Mouse (Mus musculus): ENCODE measurements around the gene Farsa.

The Farsa gene

GRCm38 (mm10) chr8:84834866-84835855 lies 21.6 kb upstream of the Farsa start:
- no peak for DNase-seq (ENCODE audit: low spot score)

GRCm38 (mm10) chr8:84837149-84837911 lies 19.5 kb upstream of the Farsa start:
- no peak for DNase-seq (ENCODE audit: low spot score)

GRCm38 (mm10) chr8:84837912-84838470 lies 18.8 kb upstream of the Farsa start:
- no peak for DNase-seq (ENCODE audit: low spot score)

GRCm38 (mm10) chr8:84838513-84838912 lies 18.3 kb upstream of the Farsa start:
- no peak for DNase-seq (ENCODE audit: low spot score)

GRCm38 (mm10) chr8:84839411-84839810 lies 17.4 kb upstream of the Farsa start:
- no peak for DNase-seq (ENCODE audit: low spot score)

- no peak for DNase-seq (ENCODE audit: low spot score)
Measured at GRCm38 (mm10) chr8:84839875-84840247, 16.9 kb upstream of the Farsa start.

GRCm38 (mm10) chr8:84840248-84840999 lies 16.4 kb upstream of the Farsa start, which contains the start of gene Rad23a:
Rad23a (minus strand) TSS chr8:84840665.
- peak; percentile 91 for DNase-seq (ENCODE audit: low spot score)

- DNase-seq (ENCODE audit: low spot score): no peak
Measured at GRCm38 (mm10) chr8:84841514-84841913, 15.3 kb upstream of the Farsa start.

- no peak for DNase-seq (ENCODE audit: low spot score)
Measured at GRCm38 (mm10) chr8:84844397-84845070, 12.3 kb upstream of the Farsa start.

GRCm38 (mm10) chr8:84845355-84846093 lies 11.3 kb upstream of the Farsa start:
- peak; percentile 38 for DNase-seq (ENCODE audit: low spot score)

- no peak for DNase-seq (ENCODE audit: low spot score)
Measured at GRCm38 (mm10) chr8:84846094-84846721, 10.6 kb upstream of the Farsa start.

- peak; percentile 99 for DNase-seq (ENCODE audit: low spot score)
Measured at GRCm38 (mm10) chr8:84846722-84847572, 9.8 kb upstream of the Farsa start, which contains the start of gene Calr. Calr (minus strand) TSS chr8:84846934.

GRCm38 (mm10) chr8:84847684-84848435 lies 8.9 kb upstream of the Farsa start:
- DNase-seq (ENCODE audit: low spot score): no peak

GRCm38 (mm10) chr8:84856434-84856833 lies 355 bp upstream of the Farsa start:
- no peak for DNase-seq (ENCODE audit: low spot score)

GRCm38 (mm10) chr8:84871376-84872308 lies 14.9 kb downstream of the Farsa start, which contains the start of gene Syce2:
Syce2 (plus strand) TSS chr8:84872111.
- DNase-seq (ENCODE audit: low spot score): peak; percentile 87

- peak; percentile 38 for DNase-seq (ENCODE audit: low spot score)
Measured at GRCm38 (mm10) chr8:84872309-84872965, 15.6 kb downstream of the Farsa start.

Data from urinary bladder, postnatal 14 days (tissue).